Mouse (Mus musculus): ENCODE data around the gene Tab1.

Tab1 gene

DNA sequence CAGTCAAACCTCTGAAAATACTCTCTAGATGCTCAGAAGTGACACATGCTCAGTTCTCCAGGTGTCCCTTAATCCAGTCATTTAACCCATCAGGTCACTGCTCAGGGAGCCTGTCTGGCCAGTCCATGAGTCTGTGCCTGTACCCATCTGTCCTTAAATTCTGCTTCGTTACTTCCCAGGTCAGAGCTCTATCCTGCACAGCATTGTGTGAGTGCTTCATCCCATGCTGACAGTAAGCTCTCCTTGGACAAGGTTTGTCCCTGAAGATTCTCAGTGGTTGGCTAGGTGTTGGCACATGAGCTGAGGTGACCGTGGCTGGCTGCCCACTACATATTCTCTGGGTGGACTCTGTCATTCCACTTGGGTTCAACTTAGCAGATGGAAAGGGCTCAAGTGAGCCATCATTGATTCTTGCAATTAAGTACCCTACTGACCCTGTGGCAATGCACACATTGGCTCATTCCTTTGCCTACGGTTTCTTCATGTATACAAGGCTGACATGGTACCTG is 73.2 kb downstream of the Tab1 start:
- no peak for DNase-seq (ENCODE audit: low read depth, low spot score)

DNA sequence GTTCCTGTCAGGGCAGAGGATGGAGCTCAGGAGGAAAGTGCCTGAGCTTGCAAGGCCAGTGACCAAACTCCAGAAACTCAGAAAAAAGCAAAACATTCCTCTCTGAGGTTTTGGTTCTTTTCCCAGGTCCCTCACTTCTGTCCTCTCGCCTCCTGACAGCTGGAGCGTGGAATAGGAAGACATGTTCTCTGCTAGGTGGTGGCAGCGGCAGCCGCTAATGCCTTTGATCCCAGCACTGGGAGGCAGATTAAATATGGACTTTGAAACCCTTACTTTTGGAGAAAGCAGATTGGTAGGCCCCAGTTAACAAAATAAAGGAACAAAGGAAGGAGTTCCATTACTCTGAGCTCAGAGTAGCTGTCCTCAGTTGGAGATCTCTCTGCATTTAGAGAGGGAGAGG is 75.5 kb downstream of the Tab1 start:
- DNase-seq (ENCODE audit: low read depth, low spot score): no peak
